Mouse (Mus musculus) G1E (cell line): Measurements from ENCODE around the gene Spock2.

Source experiments
- CTCF ChIP-seq: IDR thresholded peaks from 2 replicates; pipeline ENCODE4 v1.5.1; 2012; ENCODE audit warnings: low read depth, low read length, inconsistent platforms, mixed read lengths
- GATA1 ChIP-seq: IDR thresholded peaks from 2 replicates; pipeline ENCODE4 v1.6.1; 2012; ENCODE audit warnings: borderline replicate concordance, low read length, inconsistent platforms, mixed read lengths
- GATA2 ChIP-seq: IDR thresholded peaks from 2 replicates; pipeline ENCODE4 v1.6.1; 2012; ENCODE audit warnings: low read depth, low read length, inconsistent platforms, borderline replicate concordance

GRCm38 (mm10) chr10:60173035-60173434, 67.0 kb downstream of the Spock2 start:
- TF ChIP-seq CTCF = no peak
- no peak for TF ChIP-seq GATA1
- TF ChIP-seq GATA2 = no peak
